Mouse (Mus musculus) heart, postnatal 0 days (tissue): Measurements from ENCODE around the gene Neurl1a.
A peak's percentile ranks its signal among the peaks of the same experiment; 100 is the strongest.

Source experiments
- CTCF ChIP-seq: IDR thresholded peaks from 2 replicates; pipeline ENCODE4 v1.5.1; 2016; ENCODE audit warnings: antibody characterized with exemption, control low read depth, low read depth
- EP300 ChIP-seq: IDR thresholded peaks from 2 replicates; pipeline ENCODE4 v1.6.1; 2016; ENCODE audit warnings: antibody characterized with exemption, low read depth

DNA sequence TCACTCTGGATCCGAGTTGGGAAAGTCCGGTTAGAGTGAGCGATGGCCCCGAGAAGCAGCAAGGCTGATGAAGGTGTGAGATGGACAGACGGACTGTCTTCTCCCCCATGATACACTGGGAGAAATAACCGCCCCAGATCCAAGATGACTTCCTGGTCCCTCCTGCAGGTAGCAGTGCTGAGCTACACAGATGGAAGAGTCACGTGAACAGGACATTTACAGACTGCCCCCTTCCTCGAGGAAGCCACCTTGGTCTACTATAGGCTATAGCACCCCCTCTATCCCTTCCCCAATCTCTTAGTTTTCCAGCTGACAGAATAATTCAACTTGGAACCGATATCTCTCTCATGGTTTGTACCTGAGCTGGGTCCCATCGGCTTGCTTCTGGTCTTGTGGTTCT lies 619 bp upstream of the Neurl1a start:
- TF ChIP-seq CTCF, result peak; percentile 43
- no peak for TF ChIP-seq EP300
